In the genomic region with DNA sequence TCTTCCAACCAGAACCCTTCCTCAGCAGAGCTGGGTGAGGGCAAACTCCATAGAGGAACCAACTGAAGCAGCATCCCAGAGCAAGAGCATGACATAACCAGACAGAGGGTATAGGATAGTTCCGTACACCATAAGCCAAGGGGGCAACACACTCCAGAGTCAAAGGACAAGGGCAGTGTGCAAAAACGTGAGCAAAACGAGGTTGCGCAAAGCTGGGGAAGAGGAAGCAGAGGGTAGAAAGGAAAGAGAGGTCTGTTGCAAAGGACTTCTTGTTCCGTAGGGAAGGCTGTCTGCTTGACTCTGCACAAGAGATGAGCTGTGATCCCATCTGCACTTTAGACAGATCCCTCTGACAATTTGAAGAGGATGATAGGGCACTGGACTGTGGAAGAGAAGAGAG, we compare ENCODE assay signal across 22 mouse cellular contexts. TPM values are rescaled to one million over a fixed set of nuclear protein-coding genes. Genes with fewer than 3 reads are reported as not detected.
A peak's percentile ranks its signal among the peaks of the same experiment; 100 is the strongest.
DNase-seq lines count a peak whose midpoint lies in the region; ATAC-seq lines count a peak whose summit lies in the region.
"Had no signal": no experiment of that assay in that cellular context is flagged by ENCODE, and none has a peak within 500 bp of the region (broad histone marks: within the 10 kb centered on the region; RNA-seq: fewer than 3 reads in every experiment).

No protein-coding gene starts in this region.

- DNase-seq in 416B (ENCODE audit: low read depth), result peak; percentile 7
- no peak for DNase-seq in cerebellum, postnatal 4 days (ENCODE audit: low spot score in 2 of 2)
- DNase-seq in heart, adult 18-20 months, result no peak
- DNase-seq in thymus, postnatal 36 days, result no peak
- DNase-seq: adrenal gland, adult 8-10 months; adrenal gland, postnatal 14 days; adrenal gland, postnatal 36 days; B cell, adult 2 months; cerebellum, adult 11-12 months; cerebellum, adult 2 months; cerebellum, adult 9-10 months; cerebellum, postnatal 10 days; cerebellum, postnatal 25 days had no signal

- peak; percentile 71 for ATAC-seq in common myeloid progenitor, adult 5-6 weeks (replicated peaks; ENCODE audit: low read depth, poor library complexity, severe bottlenecking)
- peak; percentile 12 to 37; a peak in 2 of 4 replicates for ATAC-seq in hematopoietic stem cell, adult 5-6 weeks (replicated peaks in 1 of 2; ENCODE audit: insufficient read depth in 1 of 2, low FRiP score in 2 of 2, low TSS enrichment in 1 of 2, low read depth in 1 of 2, poor library complexity in 2 of 2, severe bottlenecking in 2 of 2)
- peak; percentile 93 for ATAC-seq in megakaryocyte progenitor cell, adult 5-6 weeks (replicated peaks; ENCODE audit: poor library complexity)
- ATAC-seq: activated CD4-positive, CD25-positive, alpha-beta regulatory T cell, adult 4 months; CD4-positive, CD25-positive, alpha-beta regulatory T cell, adult 4 months; forebrain, embryonic 16.5 days; Patski had no signal

RNA-seq across cellular contexts. Expression of a gene that starts 6.0 kb away (rescaled TPM):
- not detected in 2 replicates for total RNA-seq in common myeloid progenitor, adult 5-6 weeks (2017)
- total RNA-seq in hematopoietic stem cell, adult 5-6 weeks (2017), result not detected in 2 replicates
- total RNA-seq in megakaryocyte progenitor cell, adult 5-6 weeks (2015), result not detected in 2 replicates
- 0.88 TPM in 1 of 2 replicates, not detected in the other for total RNA-seq in megakaryocyte progenitor cell, adult 5-6 weeks (2017)
- 10 to 100 TPM; 50.8 to 64.1 TPM for total RNA-seq in heart, adult 18-20 months (2021)
- total RNA-seq: CH12.LX, G1E had no signal

RNA-seq across cellular contexts. Expression of a gene that starts 24.3 kb away (rescaled TPM):
- total RNA-seq in common myeloid progenitor, adult 5-6 weeks (2017), result not detected in 2 replicates
- total RNA-seq in hematopoietic stem cell, adult 5-6 weeks (2017), result not detected in 2 replicates
- total RNA-seq in megakaryocyte progenitor cell, adult 5-6 weeks (2015), result not detected in 2 replicates
- total RNA-seq in megakaryocyte progenitor cell, adult 5-6 weeks (2017), result not detected in 2 replicates
- total RNA-seq in heart, adult 18-20 months (2021), result under 1 TPM; 0.05 to 0.50 TPM
- total RNA-seq: CH12.LX, G1E had no signal

RNA-seq across cellular contexts. Expression of a gene that starts 26.0 kb away (rescaled TPM):
- total RNA-seq in common myeloid progenitor, adult 5-6 weeks (2017), result not detected in 2 replicates
- not detected in 2 replicates for total RNA-seq in hematopoietic stem cell, adult 5-6 weeks (2017)
- not detected in 2 replicates for total RNA-seq in megakaryocyte progenitor cell, adult 5-6 weeks (2015)
- not detected in 2 replicates for total RNA-seq in megakaryocyte progenitor cell, adult 5-6 weeks (2017)
- 10 to 100 TPM in 1 of 2 experiments, 1 to 10 TPM in 1; 8.9 to 11.2 TPM for total RNA-seq in heart, adult 18-20 months (2021)
- total RNA-seq: CH12.LX had no signal

RNA-seq across cellular contexts. Expression of a gene that starts 54.8 kb away (rescaled TPM):
- 140 and 158 TPM in 2 replicates for total RNA-seq in common myeloid progenitor, adult 5-6 weeks (2017)
- 87.7 and 112 TPM in 2 replicates for total RNA-seq in hematopoietic stem cell, adult 5-6 weeks (2017)
- 141 and 168 TPM in 2 replicates for total RNA-seq in megakaryocyte progenitor cell, adult 5-6 weeks (2015)
- total RNA-seq in megakaryocyte progenitor cell, adult 5-6 weeks (2017), result 118 and 136 TPM in 2 replicates
- 100 to 1,000 TPM; 336 to 356 TPM for total RNA-seq in heart, adult 18-20 months (2021)

Comparison
In these comparisons a context has a peak if more than half of its experiments do, and no peak if none do; other contexts are left out.
1. ATAC-seq: peak in every context shown above with its lines; median percentile 93 in megakaryocyte progenitor cell, adult 5-6 weeks; 71 in common myeloid progenitor, adult 5-6 weeks; 24 in hematopoietic stem cell, adult 5-6 weeks.
2. RNA of a gene that starts 6.0 kb away (total RNA-seq): 50.8 to 64.1 TPM in heart, adult 18-20 months; not detected in common myeloid progenitor, adult 5-6 weeks, not detected in hematopoietic stem cell, adult 5-6 weeks and 0.88 TPM in megakaryocyte progenitor cell, adult 5-6 weeks; every median in the first group is over 10 times any median in the second.